8 mouse cellular contexts compared by ENCODE assay signal in genomic region chr6:122820799-122821650, GRCm38 (mm10). TPM values are rescaled to one million over a fixed set of nuclear protein-coding genes. Genes with fewer than 3 reads are reported as not detected.
DNase-seq lines count a peak whose midpoint lies in the region; ATAC-seq and TF ChIP-seq lines count a peak whose summit lies in the region.

No protein-coding gene starts in this region.

- no peak for TF ChIP-seq CTCF in testis, adult 2 months (IDR thresholded peaks at IDR 0.05; ENCODE audit: control insufficient read depth, insufficient read depth, insufficient replicate concordance, low read depth, low read length)

- H3K27ac ChIP-seq in testis, adult 2 months (ENCODE audit: control insufficient read depth, insufficient read depth, low read depth, low read length): no peak overlapping the region
- peak overlapping the region; percentile 92; the same call in 1 of the 2 replicates for H3K27ac ChIP-seq in hindbrain, embryonic 10.5 days
- no peak overlapping the region for H3K27ac ChIP-seq in limb, embryonic 12.5 days

- peaks cover 8% of the 10 kb centered on the region for H3K4me1 ChIP-seq in testis, adult 2 months (ENCODE audit: control insufficient read depth, insufficient read depth, low read length)
- peaks cover 37% of the 10 kb centered on the region for H3K4me1 ChIP-seq in hindbrain, embryonic 10.5 days (replicated peaks)
- H3K4me1 ChIP-seq in limb, embryonic 12.5 days (replicated peaks): peaks cover 43% of the 10 kb centered on the region

- intact Hi-C loops in left cerebral cortex, postnatal 36 days (cut with DNase I): no loop called here

- no peak for DNase-seq in testis, postnatal 14 days (ENCODE audit: low spot score)
- peak; percentile 12 for DNase-seq in hindbrain, embryonic 10.5 days (ENCODE audit: low spot score)
- DNase-seq in natural killer cell, adult 2 months (ENCODE audit: low spot score in 2 of 2): peak; percentile 45 to 72
- no peak for DNase-seq in left cerebral cortex, postnatal 36 days (ENCODE audit: low spot score in 2 of 2)
- DNase-seq in gastrocnemius, adult 8-10 months (ENCODE audit: low spot score in 2 of 2): no peak
- DNase-seq in frontal cortex, adult 2 months (ENCODE audit: extremely low spot score in 1 of 2, low spot score in 1 of 2): no peak

- peak overlapping the region; percentile 80 for H3K4me3 ChIP-seq in testis, adult 2 months (ENCODE audit: control insufficient read depth, low read depth, low read length)
- H3K4me3 ChIP-seq in hindbrain, embryonic 10.5 days: peak overlapping the region; percentile 86
- H3K4me3 ChIP-seq in limb, embryonic 12.5 days (replicated peaks): peak overlapping the region; percentile 89

- ATAC-seq in limb, embryonic 12.5 days (ENCODE audit: insufficient number of reproducible peaks, insufficient read depth, low FRiP score, low TSS enrichment, low read depth): no peak; the same call in 1 of the 2 replicates

- H3K27me3 ChIP-seq in testis, adult 2 months (ENCODE audit: control insufficient read depth, insufficient read depth, low read length): no peaks in the 10 kb centered on the region; the same call in 1 of the 2 replicates
- H3K27me3 ChIP-seq in hindbrain, embryonic 10.5 days (ENCODE audit: insufficient read depth, poor library complexity, severe bottlenecking): peaks cover 23% of the 10 kb centered on the region
- no peaks in the 10 kb centered on the region for H3K27me3 ChIP-seq in limb, embryonic 12.5 days

- H3K9ac ChIP-seq in limb, embryonic 12.5 days (replicated peaks): peak overlapping the region; percentile 96

- no peaks in the 10 kb centered on the region for H3K36me3 ChIP-seq in testis, adult 2 months (ENCODE audit: control insufficient read depth, insufficient read depth, low read length)
- H3K36me3 ChIP-seq in hindbrain, embryonic 10.5 days: no peaks in the 10 kb centered on the region
- H3K36me3 ChIP-seq in limb, embryonic 12.5 days: no peaks in the 10 kb centered on the region

- TF ChIP-seq POLR2A in testis, adult 2 months (IDR thresholded peaks at IDR 0.05; ENCODE audit: control insufficient read depth, low read depth, low read length): no peak

- H3K9me3 ChIP-seq in hindbrain, embryonic 10.5 days: no peaks in the 10 kb centered on the region
- H3K9me3 ChIP-seq in limb, embryonic 12.5 days: no peaks in the 10 kb centered on the region

- H3K4me2 ChIP-seq in limb, embryonic 12.5 days: peak overlapping the region; percentile 88

- 27% methylated on average over 15 of the region's 15 CpGs for WGBS in hindbrain, embryonic 10.5 days
- WGBS in limb, embryonic 12.5 days: 34% methylated on average over 15 of the region's 15 CpGs

RNA-seq across cellular contexts. Expression of gene Foxj2, which starts 1.3 kb away (rescaled TPM):
- 3.0 and 3.7 TPM in 2 replicates for polyA plus RNA-seq in testis, adult 2 months (2012; rRNA removed)
- 2.5 and 3.6 TPM in 2 replicates for polyA plus RNA-seq in hindbrain, embryonic 10.5 days (2016; fragmentation: Nextera tagmentation; extraction: Ambion mirVana)
- polyA plus RNA-seq in limb, embryonic 12.5 days (2016; fragmentation: Nextera tagmentation; extraction: Ambion mirVana): 4.6 and 6.0 TPM in 2 replicates
- 10 to 100 TPM; 28.8 to 30.3 TPM for total RNA-seq in left cerebral cortex, postnatal 36 days (2021)
- total RNA-seq in gastrocnemius, adult 8-10 months (2022): 10 to 100 TPM; 23.3 to 27.1 (median 26.4) TPM
- polyA plus RNA-seq in frontal cortex, adult 2 months (2012; rRNA removed): 16.4 and 17.0 TPM in 2 replicates

RNA-seq across cellular contexts. Expression of gene Slc2a3, which starts 19.6 kb away (rescaled TPM):
- 703 and 947 TPM in 2 replicates for polyA plus RNA-seq in testis, adult 2 months (2012; rRNA removed)
- polyA plus RNA-seq in hindbrain, embryonic 10.5 days (2016; fragmentation: Nextera tagmentation; extraction: Ambion mirVana): 38.5 and 57.1 TPM in 2 replicates
- polyA plus RNA-seq in limb, embryonic 12.5 days (2016; fragmentation: Nextera tagmentation; extraction: Ambion mirVana): 89.5 and 93.5 TPM in 2 replicates
- 100 to 1,000 TPM; 125 to 138 TPM for total RNA-seq in left cerebral cortex, postnatal 36 days (2021)
- 10 to 100 TPM in 2 of 4 experiments, 1 to 10 TPM in 2; 3.6 to 12.3 (median 10.4) TPM for total RNA-seq in gastrocnemius, adult 8-10 months (2022)
- 101 and 105 TPM in 2 replicates for polyA plus RNA-seq in frontal cortex, adult 2 months (2012; rRNA removed)

RNA-seq across cellular contexts. Expression of gene C3ar1, which starts 34.9 kb away (rescaled TPM):
- 0.60 and 0.67 TPM in 2 replicates for polyA plus RNA-seq in testis, adult 2 months (2012; rRNA removed)
- polyA plus RNA-seq in hindbrain, embryonic 10.5 days (2016; fragmentation: Nextera tagmentation; extraction: Ambion mirVana): 1.7 and 2.2 TPM in 2 replicates
- polyA plus RNA-seq in limb, embryonic 12.5 days (2016; fragmentation: Nextera tagmentation; extraction: Ambion mirVana): 1.6 and 2.3 TPM in 2 replicates
- total RNA-seq in left cerebral cortex, postnatal 36 days (2021): under 1 TPM; 0.64 to 0.88 TPM
- total RNA-seq in gastrocnemius, adult 8-10 months (2022): under 1 TPM; 0.15 to 0.83 (median 0.42) TPM
- 1.0 and 1.6 TPM in 2 replicates for polyA plus RNA-seq in frontal cortex, adult 2 months (2012; rRNA removed)

RNA-seq across cellular contexts. Expression of gene Necap1, which starts 53.2 kb away (rescaled TPM):
- 9.9 and 13.2 TPM in 2 replicates for polyA plus RNA-seq in testis, adult 2 months (2012; rRNA removed)
- polyA plus RNA-seq in hindbrain, embryonic 10.5 days (2016; fragmentation: Nextera tagmentation; extraction: Ambion mirVana): 60.9 and 61.0 TPM in 2 replicates
- polyA plus RNA-seq in limb, embryonic 12.5 days (2016; fragmentation: Nextera tagmentation; extraction: Ambion mirVana): 61.8 and 64.8 TPM in 2 replicates
- total RNA-seq in left cerebral cortex, postnatal 36 days (2021): 100 to 1,000 TPM; 170 to 184 TPM
- 10 to 100 TPM; 11.2 to 15.9 (median 12.1) TPM for total RNA-seq in gastrocnemius, adult 8-10 months (2022)
- polyA plus RNA-seq in frontal cortex, adult 2 months (2012; rRNA removed): 134 and 142 TPM in 2 replicates

Comparison
In these comparisons a context has a peak if more than half of its experiments do, and no peak if none do; other contexts are left out.
1. DNase-seq: peak in hindbrain, embryonic 10.5 days (single experiment) and natural killer cell, adult 2 months (2 of 2); none in testis, postnatal 14 days (single experiment), left cerebral cortex, postnatal 36 days (0 of 2), gastrocnemius, adult 8-10 months (0 of 2) and frontal cortex, adult 2 months (0 of 2).
2. Peak in every context shown above with its lines, with median percentiles within 50 percentile points of each other: H3K4me3 ChIP-seq.